Mouse (Mus musculus) thymus, postnatal 0 days (tissue): ENCODE data around the gene Cox19. TPM values are rescaled to one million over a fixed set of nuclear protein-coding genes. Genes with fewer than 3 reads are reported as not detected.

Experiments
- DNase-seq: peaks from one replicate; pipeline ENCODE4 v3.0.0-alpha.2; 2015; ENCODE audit warnings: low spot score
- polyA plus RNA-seq: library from polyadenylated mRNA; unstranded; fragments of >200 nt; fragmentation: Nextera tagmentation; extraction: Ambion mirVana; gene quantifications from 2 replicates; pipeline ENCODE4 v1.2.1, GENCODE M21; 2015

Gene Cox19
- polyA plus RNA-seq, 1 experiment from 2014 or later, result 112 TPM

DNA sequence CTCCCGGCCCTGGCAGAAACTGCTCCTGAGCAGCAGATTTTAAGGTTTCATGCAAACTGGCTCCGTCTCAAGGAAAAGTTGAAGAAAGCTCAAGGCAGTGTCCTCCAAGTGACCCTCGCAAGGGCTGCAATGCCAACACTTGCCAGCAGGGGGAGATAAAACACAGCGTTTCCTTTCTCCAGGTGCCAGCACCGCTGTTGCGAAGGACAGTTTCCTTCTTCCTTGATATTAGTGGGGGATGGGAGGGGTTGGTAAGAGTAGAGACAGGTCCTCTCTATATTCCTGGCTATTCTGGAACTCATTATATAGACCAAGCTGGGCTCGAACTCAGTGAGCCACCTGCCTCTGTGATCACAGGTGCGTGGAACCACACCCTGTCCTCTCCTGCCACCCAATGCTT is 19.5 kb downstream of the Cox19 start:
- peak; percentile 68 for DNase-seq

DNA sequence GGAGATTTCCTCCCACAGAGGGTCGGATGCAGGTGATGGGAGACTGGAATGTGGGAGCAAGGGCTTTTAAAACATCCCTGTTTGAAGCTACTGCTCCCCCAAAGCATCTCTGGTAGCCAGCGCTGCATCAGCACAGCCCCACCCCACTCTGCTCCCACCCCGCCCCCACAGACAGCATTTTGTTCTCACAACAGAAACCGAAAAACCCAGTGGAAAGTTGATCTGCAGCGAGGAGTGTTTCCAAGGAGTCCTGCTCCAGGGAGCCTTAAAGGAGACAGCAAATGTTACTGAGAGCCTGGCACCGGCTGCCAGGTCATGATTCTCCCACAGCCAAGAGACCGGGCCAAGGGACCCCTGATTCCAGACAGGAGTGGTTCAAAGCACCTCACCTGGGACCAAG is 20.5 kb downstream of the Cox19 start:
- no peak for DNase-seq

DNA sequence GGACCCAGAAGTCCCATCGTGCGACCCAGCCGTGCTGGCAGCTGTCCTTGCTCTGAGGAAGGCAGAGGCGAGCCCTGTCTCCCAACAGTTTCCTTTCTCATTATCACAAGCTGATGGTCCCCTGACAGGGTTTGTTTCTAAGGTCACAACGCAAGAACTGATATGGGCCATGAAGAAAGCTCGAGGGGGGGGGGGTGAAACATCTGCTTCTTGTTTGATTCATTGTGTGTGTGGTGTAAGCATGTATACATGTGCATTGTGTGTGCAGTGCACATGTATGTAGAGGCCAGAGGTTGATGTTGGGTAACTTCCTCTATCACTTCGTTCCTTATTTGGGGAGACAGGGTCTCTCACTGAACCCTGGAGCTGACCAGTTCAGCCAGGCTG is 23.6 kb downstream of the Cox19 start:
- DNase-seq, result no peak

DNA sequence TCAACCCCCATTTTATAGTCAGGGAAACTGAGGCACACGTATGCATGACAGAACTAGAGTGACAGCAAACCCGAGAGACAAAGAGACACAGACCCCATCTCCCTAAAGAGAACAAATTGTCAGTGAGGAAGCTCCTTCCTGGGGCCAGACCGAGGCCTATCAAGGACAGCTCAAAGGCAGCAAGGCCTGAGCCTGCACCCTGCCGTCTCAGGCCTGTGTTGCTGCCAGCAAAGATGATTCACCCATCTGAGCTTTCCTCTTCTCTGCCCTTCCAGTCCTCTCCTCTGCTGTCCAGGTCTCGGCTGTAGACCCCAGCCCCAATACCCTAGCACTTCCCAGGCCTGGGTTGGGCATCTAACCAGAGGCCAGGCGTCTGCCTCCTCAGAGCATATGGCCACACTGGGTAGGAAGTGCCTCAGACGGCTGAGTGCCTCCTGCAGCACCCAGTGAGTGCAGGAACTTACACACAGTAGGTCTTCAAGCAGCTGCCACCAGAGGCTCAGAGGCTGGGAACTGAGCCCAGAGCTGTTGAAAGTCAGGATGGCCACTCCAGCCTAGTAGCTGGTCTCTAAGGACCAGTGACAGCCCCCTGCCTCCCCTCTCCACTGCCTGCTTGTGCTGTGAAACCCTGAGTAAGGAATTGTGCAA is 24.1 kb downstream of the Cox19 start:
- DNase-seq, result no peak

DNA sequence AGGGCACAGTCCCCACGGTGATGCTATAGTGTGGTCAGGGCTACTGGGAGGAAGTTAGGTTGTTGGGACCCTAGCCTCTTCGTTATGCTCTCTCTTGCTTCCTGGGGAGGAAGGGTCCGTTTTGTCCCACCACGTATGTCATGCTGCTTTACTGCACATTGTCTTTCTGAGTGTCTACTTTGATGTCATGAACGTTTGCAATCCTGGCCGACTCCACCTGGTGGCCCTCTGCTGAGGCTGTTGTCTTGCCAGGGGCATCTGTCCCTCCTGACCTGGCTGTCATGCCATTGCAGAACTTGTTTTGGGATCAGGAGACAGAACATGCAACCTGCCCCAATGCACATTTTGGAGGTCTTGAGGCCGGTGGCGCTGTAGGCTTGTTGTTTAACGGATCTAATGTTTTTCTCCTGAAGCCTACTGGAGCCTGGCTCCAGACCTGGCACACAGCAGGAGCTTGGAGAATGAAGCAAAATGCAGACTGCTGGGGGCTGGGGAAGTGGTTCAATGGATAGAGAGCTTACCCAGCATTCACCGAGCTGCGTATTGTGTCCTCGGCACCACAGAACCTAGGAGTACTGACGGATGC is 25.0 kb downstream of the Cox19 start:
- DNase-seq, result no peak

DNA sequence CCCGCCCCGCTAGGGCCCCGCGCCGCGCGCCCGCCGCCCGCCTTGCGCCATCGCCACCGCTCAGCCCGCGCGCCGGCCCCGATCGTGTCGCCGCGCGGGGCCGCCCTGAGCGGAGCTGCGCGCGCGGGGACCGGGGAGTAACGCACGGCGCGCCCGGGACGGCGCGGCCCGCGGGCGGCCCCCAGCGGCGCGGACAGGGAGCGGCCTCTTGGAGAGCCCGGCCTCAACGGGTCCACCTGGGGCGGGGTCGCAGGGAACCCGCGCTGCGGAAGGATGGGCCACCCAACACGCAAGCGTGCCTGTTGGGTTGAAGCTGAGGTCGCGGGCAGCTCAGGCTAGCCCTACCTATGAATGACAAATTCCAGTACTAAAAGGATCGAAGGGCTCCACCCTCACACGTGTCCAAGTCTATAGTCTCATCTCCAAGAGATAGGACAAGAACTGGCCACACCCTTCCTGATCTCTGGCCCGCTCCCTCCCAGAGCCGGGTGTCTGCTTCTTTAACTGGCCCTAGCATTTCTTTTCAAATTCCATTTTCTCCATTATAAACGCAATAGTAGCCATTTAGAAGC is 25.7 kb downstream of the Cox19 start, which contains the start of gene Adap1:
Gene Adap1 (minus strand): TSS at position 228 of the 572 bp plus-strand sequence.
- peak; percentile 64 for DNase-seq

DNA sequence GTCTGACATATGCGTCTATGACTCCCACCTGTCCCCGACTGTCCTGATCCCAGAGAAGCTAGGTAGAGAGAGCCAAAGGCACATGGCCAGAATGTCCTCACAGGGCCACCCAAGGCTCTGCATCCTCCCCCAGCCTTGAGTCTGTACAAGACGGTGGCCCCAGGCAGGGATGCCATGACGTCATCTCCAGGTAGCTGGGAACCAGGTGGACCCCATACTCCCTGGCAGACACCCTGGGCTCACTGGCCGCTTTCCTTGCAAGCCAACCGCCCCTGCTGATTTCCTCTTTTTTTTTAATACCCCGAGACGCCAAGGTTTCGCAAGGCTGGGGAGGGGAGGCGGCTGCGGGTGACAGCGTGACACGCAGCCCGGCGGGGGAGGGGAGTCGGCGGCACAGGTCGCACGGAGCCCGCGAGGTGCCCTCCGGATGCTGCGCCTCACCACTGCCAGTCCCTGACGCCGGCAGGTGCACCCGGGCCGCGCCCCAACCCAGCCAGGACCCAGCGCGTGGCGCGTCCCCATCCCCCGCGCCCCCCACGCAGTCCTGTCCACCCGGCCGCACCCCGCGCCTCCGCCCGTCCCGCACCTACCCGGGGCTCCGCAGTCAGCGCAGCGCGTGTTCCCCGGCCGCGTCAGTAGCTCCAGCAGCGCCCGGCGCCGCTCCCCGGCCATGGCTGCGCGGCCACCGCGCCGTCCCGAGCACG is 26.4 kb downstream of the Cox19 start:
- peak; percentile 46 for DNase-seq

DNA sequence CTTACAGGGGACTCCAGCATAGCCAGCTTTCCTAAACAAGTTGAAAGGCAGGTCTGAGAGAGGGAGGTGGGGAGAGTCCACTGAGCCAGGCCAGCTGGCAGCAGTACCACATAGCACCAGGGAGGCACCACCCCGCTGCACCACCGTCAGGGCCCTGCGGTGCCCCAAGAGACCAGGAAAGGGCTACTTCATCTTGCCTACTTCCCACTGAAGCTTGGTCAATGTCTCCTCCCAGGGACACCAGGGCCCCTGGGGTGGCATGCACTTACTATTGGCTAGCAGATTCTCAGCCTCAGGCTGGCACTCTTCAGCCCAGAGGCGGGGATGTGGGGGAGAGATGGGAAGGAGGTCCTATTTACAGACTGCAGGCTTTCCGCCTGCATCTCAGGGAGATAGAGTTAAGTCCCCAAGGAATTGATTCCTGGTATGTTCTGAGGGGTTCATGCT is 27.1 kb downstream of the Cox19 start:
- DNase-seq, result no peak

DNA sequence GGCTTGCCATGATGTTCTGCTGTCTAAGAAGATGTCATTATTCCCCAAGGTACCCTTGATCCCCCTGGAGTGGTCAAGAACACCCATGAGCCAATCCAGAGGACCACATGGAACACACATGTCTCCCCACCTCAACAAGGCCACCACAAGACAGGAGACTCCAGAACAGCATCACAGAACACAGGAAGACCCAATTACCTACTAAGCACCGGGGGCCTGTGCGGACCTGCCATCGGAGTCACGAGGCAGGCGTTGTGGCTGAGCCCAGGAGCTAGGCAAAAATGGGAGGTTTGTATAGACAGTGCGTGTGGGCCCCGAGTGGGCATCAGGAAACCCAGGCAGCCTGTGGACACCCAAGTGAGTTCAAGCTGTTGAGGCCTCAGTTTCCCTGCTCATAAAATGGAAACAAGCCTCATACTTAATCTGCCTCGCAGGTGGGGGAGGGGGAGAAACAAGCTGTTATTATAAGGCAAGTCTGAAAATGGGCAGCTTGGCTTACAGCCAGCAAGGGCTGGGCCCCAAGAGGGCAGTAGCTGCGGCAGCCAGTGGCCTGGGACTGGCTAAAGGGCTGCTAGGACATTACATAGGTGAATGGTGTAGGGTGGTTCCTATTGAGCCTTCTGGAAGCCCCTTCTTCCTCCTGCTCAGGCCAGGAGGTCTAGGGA is 27.8 kb downstream of the Cox19 start:
- DNase-seq, result no peak

DNA sequence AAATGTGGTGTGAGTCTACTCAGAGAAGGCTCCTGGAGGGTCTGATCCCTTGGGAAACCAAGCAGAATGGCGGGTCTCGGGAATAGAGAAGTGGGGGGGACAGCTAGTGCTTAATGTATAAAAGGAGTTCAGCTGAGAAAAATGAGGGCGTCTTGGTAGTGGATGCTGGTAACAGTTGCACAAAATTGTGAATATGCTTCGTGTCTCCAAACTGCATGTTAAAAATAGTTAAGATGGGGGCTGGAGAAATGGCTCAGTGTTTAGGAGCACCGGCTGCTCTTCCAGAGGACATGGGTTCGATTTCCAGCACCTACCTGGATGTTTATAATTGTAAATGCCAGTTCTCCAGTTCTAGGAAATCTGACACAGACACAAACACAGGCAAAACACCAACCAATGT is 29.9 kb downstream of the Cox19 start:
- DNase-seq, result no peak

DNA sequence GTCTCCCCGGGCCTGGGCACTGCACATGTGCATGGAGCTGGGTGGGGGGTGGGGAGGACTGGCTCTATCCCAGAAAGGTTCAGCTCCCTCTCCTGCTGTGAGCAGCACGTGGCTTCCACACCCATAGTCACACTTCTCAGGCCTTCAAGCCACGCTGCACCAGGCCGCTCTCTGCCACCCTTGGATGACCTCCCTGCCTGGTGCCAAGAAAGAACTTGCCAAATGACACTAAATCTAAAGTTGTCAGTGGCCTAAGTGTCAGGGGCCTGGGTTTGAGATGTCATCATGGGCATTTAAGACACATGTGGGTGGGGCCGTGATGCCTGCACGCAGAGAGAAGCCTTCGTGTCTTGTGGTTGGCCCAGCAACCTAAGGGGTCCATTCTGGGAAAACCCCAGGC is 30.8 kb downstream of the Cox19 start:
- no peak for DNase-seq

DNA sequence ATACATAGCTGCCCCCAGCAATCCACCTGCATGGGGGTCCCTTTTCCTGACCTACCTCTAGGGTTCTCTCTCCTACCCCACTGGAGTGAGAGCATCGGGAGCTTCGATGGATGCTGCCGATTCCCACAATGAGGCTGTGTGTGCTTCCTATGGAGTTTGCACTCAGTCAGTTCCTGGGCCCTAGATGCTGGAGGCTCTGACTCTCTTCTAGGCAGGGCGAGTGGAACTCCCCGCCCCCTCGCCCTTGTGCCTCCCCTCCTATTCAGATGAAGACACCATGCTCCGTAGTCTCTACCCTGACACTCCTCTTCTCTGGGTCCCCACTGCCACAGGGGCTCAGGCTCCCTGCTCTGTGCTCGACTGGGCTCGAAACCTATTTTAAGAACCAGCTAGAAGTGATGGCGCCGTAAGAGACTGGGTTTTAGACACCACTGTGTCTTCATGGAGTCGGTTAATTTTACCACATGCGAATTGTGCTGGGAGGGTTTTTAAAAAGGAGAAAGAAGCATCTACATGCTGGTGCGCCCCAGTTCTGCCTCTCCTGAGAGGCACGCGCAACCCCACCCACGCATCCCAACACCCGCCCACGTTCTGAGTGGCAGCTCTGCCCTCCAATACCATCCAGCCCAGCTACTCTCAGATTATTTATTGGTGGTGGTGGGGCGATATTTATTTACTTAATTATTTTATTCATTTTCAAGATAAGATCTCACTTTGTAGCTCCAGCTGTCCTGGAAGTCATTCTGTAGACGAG is 33.3 kb downstream of the Cox19 start:
- DNase-seq, result no peak

DNA sequence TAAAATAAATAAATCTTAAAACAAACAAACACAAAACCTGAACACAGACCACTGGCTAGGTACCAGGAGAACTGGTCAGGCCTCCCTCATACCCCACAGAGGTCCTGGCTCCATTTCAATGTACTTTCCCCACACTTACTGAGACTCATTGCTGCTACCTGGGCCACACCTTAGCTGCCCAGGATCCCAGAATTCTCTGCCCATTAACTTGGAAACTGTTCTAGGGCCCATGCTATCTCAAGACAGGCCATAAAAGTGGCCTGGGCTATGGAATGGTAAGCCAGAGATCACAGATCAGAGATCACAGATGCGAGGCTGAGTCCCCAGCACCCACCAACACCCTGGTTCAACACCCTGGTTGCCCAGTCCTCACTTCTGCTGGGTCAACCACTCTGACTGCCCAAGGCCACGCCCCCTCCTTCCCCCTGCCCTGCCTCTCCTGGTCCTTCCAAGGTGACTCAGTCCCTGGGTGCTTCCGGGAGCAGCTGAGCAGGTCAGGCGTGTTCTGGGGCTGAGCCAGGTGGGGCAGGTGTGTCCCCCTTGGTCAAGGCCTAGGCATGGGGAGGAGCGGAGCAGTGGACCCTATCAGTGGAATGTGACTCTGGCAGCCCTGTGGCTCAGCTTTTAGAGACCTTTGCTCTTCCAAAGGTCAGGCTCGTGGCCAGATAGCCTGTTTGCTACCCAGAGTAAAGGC is 34.1 kb downstream of the Cox19 start:
- no peak for DNase-seq

DNA sequence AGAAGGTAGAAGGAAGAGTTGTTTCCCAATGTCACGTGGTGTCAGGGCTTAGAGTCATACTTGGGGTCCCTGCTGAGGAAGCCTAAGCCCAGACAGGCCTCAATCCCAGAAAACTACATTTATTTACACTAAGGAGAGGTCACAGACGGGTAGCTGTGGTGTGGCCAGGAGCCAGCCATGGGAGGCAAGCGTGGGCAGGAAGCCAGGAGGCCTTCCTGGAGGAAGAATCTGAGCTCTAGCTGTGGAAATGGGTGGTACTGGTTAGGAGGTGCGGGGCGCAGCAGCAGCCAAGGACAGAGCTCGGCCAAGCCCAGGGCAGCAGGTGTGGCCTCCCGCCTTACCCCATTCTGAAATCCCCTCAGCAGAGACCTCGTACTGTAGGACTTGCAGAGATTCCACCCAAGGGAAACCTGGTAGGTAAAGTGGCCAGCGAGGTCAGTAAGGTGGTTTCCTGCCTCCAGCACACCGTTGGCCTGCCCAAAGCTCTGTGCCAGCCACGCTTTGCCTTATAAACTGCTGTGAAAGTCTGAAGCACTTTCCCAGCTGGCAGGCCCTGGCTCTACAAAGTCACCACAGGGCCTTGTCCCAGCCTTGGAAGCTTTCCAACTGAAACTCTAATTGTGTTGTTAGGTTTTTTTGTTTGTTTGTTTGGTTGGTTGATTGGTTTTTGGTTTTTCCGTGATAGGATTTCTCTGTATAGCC is 36.1 kb downstream of the Cox19 start:
- DNase-seq, result no peak

DNA sequence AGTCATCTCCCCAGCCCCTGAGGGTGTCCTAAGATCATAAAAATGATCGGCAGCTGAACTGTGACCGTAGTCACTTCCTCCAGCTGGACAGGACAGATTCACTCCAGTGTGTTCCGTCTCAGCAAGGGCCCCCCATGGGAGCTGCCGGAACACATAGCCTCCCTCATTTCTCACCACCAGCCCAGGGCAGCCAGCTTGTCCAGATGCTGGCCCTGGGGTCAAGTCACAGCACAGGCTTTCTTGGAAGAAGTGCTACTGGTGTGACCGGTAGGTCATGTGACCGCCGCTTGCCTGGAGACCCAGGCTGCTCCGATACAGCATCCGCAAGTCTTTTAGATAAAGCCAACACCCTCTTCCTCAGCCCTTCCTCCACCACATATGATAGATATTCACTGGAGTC is 37.7 kb downstream of the Cox19 start:
- no peak for DNase-seq

DNA sequence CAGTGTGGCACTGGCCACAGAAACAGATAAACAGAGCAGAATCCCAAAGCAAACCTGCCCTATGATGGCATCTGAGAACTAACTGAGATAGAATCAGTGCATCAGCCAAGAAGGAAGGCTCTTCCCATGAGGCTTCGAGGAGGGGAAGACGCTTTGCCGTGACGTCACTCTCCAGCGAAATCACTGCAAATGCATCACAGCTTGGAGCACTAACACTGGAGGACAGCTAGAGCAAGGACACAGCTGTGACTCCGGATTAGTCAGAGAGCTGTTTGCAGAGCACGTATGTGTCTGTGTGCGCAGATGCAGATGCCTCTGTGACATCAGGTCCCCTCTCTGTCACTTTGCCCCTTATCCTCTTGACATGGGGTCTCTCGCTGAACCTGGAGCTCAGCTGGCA is 39.4 kb downstream of the Cox19 start:
- no peak for DNase-seq

DNA sequence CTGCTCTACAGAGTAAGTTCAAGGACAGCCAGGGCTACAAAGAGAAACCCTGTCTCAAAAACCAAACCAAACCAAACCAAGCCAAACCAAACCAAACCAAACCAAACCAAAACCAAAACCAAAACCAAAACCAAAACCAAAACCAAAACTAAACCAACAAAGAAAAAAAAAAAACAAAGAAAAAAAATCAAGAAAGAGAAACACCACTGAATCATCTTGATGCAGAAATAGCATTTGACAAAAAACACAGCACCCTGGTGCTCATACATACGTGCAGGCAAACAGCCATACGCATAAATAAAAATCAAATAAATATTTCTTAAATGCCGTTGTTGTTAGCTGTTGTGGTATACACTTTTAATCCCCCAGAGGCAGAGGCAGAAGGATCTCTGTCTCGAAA is 40.7 kb downstream of the Cox19 start:
- no peak for DNase-seq

DNA sequence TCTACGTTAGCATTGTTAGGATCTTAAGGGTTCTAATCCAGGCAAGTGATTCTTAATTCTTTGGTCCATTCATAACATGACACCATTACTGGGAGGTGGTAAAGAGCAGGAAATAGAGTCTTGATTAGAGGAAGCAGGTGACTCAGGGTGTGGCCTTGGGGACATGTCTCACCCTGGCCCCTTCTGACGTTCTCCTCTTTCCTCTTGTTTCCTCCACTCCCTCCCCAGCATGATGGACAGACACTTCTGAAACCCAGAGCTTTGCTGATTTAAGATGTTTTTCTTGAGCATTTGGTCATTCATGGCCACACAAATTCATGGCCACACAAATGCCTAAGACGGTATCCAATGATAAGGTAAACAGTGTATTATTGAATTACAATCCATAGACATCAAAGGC is 41.3 kb downstream of the Cox19 start:
- DNase-seq, result no peak

DNA sequence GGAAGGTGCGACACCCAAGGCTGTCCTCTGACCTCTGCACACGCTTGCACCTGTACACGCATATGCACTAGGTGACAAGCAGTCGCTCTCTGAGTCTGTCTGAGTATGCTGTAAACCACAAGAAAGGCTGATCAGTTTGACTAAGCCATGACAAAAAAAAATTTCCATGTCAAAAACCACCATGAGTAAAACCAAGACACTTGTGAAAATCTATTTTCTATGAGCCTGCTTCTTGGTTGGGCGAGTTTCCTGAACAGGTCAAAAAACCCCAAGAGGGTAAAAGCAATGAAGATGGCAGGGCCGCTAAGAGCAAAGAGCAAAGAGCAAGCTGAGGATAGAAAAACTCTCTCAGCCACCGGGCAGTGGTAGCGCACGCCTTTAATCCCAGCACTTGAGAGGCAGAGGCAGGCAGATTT is 47.6 kb downstream of the Cox19 start:
- DNase-seq, result peak; percentile 50

DNA sequence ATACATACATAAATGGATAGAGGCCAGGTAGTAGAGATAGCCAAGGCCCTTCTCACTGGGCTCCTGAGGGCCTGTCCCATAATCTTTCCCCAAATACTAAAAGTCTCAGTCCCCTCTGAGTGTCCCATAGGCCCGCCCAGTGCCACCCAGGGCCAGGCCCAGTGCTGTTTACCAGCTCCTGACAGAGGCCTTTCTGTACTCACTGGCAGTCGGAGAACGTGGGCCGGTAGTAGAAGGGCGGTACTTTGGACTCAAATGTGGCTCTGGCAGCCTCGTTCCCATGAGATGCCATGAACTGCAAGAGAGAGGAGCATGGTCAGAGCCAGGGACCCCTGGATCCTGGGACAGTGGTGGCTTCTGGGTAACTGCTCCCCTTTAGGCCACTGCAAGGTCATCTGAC is 49.1 kb downstream of the Cox19 start:
- DNase-seq, result no peak
